Mouse (Mus musculus) neural tube, embryonic 12.5 days (tissue): Measurements from ENCODE around the gene Naa16. TPM values are rescaled to one million over a fixed set of nuclear protein-coding genes. Genes with fewer than 3 reads are reported as not detected.
A peak's percentile ranks its signal among the peaks of the same experiment; 100 is the strongest.

ENCODE experiments used
- ATAC-seq: fragments of 200-750 bp; cut with Nextera tagmentation; 2 replicates; pipeline ENCODE4 v1.8.0; 2017; ENCODE audit warnings: low read depth, mild to moderate bottlenecking, moderate TSS enrichment, moderate library complexity; ENCODE audit not compliant: low FRiP score
- H3K27ac ChIP-seq: fragments of 300-500 bp; sonication (generic); 2 replicates; pipeline ENCODE4 v1.5.1; 2016
- H3K27me3 ChIP-seq: fragments of 300-500 bp; sonication (generic); replicated peaks from 2 replicates; pipeline ENCODE4 v1.6.1; 2016; ENCODE audit warnings: mild to moderate bottlenecking
- H3K36me3 ChIP-seq: fragments of 300-500 bp; sonication (generic); 2 replicates; pipeline ENCODE4 v1.6.1; 2016; ENCODE audit warnings: mild to moderate bottlenecking
- H3K4me1 ChIP-seq: fragments of 300-500 bp; sonication (generic); 2 replicates; pipeline ENCODE4 v1.6.1; 2016
- H3K4me2 ChIP-seq: fragments of 300-500 bp; sonication (generic); replicated peaks from 2 replicates; pipeline ENCODE4 v1.6.1; 2016; ENCODE audit warnings: mild to moderate bottlenecking
- H3K4me3 ChIP-seq: fragments of 300-500 bp; sonication (generic); 2 replicates; pipeline ENCODE4 v1.5.1; 2016
- H3K9ac ChIP-seq: fragments of 300-500 bp; sonication (generic); 2 replicates; pipeline ENCODE4 v1.6.1; 2016; ENCODE audit warnings: mild to moderate bottlenecking
- H3K9me3 ChIP-seq: fragments of 300-500 bp; sonication (generic); 2 replicates; pipeline ENCODE4 v1.6.1; 2016; ENCODE audit warnings: mild to moderate bottlenecking
- WGBS: fragments of 180-500 bp; shearing (Covaris S2); methylation state at CpG from one replicate; pipeline ENCODE4 v1.1.7; 2016; 5-methylcytosine and 5-hydroxymethylcytosine counted together
- polyA plus RNA-seq: library from polyadenylated mRNA; unstranded; fragments of >200 nt; fragmentation: Nextera tagmentation; extraction: Ambion mirVana; gene quantifications from 2 replicates; pipeline ENCODE4 v1.2.1, GENCODE M21; 2016

Naa16 gene
- polyA plus RNA-seq, 1 experiment from 2014 or later = 31.6 TPM

DNA sequence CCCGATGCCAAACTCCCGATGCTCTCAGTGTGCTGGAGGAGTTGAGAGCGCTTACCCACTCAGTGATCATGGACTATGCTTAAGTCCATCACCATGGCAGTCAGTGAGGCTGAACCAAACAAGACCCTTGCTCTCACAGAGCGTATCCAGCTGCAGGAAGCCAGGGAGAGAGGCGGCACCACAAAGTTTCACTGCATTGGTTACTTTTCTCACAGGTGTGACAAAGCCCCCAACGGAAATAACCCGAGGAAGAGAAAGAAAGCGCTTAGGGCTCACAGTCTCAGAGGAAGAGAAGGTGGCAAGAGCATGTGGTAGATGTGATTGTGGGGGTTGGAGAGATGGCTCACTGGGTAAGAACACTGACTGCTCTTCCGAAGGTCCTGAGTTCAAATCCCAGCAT is 110.1 kb downstream of the Naa16 start:
- H3K9ac ChIP-seq = no peak overlapping the region
- WGBS = 88% methylated on average over 9 of the region's 9 CpGs
- H3K4me3 ChIP-seq = no peak overlapping the region
- ATAC-seq = no peak
- H3K4me2 ChIP-seq = no peak overlapping the region
- H3K27me3 ChIP-seq = no peaks in the 10 kb centered on the region
- H3K4me1 ChIP-seq = no peaks in the 10 kb centered on the region; the same call in 1 of the 2 replicates
- no peaks in the 10 kb centered on the region for H3K9me3 ChIP-seq
- no peaks in the 10 kb centered on the region for H3K36me3 ChIP-seq
- H3K27ac ChIP-seq = no peak overlapping the region

DNA sequence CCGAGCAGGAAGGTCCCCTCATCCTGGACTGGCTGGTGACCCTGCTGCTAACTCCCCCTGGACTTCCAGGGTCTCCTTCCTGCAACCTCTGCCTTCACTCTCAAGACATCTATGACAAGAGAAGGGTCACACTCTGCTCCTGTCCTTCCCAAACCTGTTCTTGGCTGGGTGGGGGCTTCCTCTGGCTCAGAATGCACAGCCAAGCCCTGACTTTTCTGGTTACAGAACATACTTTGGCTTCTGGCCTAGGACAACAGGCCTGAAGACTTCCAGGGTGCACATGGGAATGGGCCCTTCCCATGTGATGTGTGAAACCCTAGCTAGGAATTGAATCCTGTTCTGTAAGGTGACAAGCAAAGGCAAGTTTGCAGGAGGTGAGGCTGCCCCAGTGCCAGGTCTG is 111.1 kb downstream of the Naa16 start:
- Histone ChIP-seq H3K4me2 (no peak overlapping the region), H3K27ac (no peak overlapping the region), H3K4me3 (no peak overlapping the region), H3K36me3 (no peaks in the 10 kb centered on the region), H3K27me3 (no peaks in the 10 kb centered on the region), H3K9me3 (no peaks in the 10 kb centered on the region), H3K9ac (no peak overlapping the region), H3K4me1 (no peaks in the 10 kb centered on the region; the same call in 1 of the 2 replicates)
- ATAC-seq = no peak
- WGBS = 68% methylated on average over 1 of the region's 1 CpGs

DNA sequence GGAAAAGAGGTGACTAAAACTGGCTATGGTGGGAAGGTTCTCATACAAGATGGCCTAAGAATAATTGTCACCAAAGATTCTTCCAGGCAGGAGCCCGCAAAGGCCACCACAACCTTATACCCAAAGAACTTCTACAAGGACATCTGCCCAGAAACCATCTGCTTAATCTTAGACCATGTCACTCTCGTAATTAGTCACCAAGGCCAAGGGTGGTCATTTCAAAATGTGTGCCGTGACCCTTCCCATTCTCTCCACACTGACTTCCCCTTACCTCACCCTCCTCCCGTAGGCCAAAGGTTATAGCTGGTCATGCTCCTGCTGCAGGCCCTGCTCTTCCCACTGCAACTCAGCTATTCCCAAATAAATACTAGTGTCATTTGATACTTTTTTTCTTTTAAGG is 111.7 kb downstream of the Naa16 start:
- WGBS = 82% methylated on average over 4 of the region's 4 CpGs

DNA sequence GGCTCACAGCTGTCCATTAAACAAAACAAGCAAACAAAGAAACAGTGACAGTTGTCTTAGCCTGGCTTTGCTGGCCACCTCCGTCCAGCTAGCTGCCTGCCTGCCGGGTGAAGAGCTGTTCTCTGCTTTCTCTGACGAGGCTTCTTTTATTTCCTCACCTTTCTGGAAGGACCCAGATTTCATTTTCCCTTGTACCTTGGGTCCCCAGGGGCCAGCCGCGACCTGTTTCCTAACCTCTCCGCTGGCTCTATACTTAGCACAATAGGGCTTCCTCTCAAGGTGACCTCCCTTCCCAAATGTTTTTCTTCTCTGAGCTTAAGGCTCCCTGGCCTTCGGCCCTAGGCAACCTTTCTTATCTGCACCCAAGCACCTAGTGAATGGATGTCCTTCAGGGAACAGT is 112.7 kb downstream of the Naa16 start:
- Histone ChIP-seq H3K9ac (no peak overlapping the region), H3K4me3 (no peak overlapping the region), H3K36me3 (no peaks in the 10 kb centered on the region), H3K27me3 (no peaks in the 10 kb centered on the region), H3K27ac (no peak overlapping the region), H3K4me2 (no peak overlapping the region), H3K4me1 (peaks cover 5% of the 10 kb centered on the region; the same call in 1 of the 2 replicates), H3K9me3 (no peaks in the 10 kb centered on the region)
- WGBS = 51% methylated on average over 7 of the region's 7 CpGs
- no peak for ATAC-seq

More for the DNA sequence above, 111.7 kb downstream of the Naa16 start:
- no peak for ATAC-seq
- no peak overlapping the region for H3K4me3 ChIP-seq
- no peak overlapping the region for H3K4me2 ChIP-seq
- H3K36me3 ChIP-seq = no peaks in the 10 kb centered on the region
- no peak overlapping the region for H3K9ac ChIP-seq
- no peak overlapping the region for H3K27ac ChIP-seq
- H3K27me3 ChIP-seq = no peaks in the 10 kb centered on the region
- H3K9me3 ChIP-seq = no peaks in the 10 kb centered on the region
- H3K4me1 ChIP-seq = peaks cover under 1% of the 10 kb centered on the region; the same call in 1 of the 2 replicates

DNA sequence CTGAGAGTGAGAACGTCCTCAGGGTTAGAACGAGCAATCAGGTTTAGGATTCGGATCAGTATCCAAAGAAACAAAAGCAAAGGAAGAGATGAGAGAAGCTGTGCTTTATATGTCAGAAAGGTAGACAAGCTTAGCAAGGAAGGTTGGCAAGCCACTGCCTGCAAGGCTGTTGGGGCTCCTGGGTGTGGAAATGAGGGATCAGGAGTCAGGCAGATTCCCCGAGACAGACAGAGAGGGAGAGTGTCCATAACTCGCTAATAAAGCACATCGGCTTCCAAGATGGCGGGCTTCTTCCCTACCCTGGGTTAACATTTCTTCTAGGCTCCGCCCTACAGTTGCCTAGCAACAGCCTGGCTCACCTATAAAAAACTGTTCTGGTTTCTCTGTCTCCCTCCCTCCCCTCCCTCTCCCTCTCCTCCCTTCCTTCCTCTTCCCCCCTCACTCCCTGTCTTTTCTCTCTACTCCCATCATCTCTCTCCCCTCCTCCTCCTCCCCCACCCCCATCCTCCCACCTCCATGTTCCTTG is 114.6 kb downstream of the Naa16 start:
- Histone ChIP-seq H3K9ac (no peak overlapping the region), H3K27me3 (no peaks in the 10 kb centered on the region), H3K36me3 (no peaks in the 10 kb centered on the region), H3K9me3 (no peaks in the 10 kb centered on the region), H3K27ac (no peak overlapping the region), H3K4me1 (peaks cover 5% of the 10 kb centered on the region; the same call in 1 of the 2 replicates), H3K4me2 (no peak overlapping the region), H3K4me3 (no peak overlapping the region)
- ATAC-seq = 0 out of 2 replicates have a peak, but pooled peaks have one; percentile 42
- WGBS = 80% methylated on average over 8 of the region's 8 CpGs

DNA sequence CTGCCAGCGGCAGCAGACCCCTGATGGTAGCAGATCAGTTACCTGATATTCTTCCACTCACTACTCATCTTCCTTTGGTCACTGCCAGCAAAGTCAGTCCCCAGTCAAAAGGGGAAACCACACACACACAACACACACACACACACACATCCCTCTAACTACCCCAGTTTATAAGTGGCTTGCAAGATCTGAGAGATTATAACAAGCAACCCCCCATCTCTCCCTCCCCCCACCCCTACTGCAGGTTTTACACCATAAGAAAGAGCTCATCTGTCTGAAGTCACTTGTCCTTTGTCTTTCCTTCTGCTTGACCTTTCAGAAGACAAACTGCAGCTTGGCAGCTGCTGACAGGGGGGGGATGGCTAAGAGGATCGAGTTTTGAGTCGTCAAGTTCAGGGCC is 115.1 kb downstream of the Naa16 start:
- H3K36me3 ChIP-seq = no peaks in the 10 kb centered on the region
- no peak overlapping the region for H3K9ac ChIP-seq
- H3K4me3 ChIP-seq = no peak overlapping the region
- ATAC-seq = no peak
- H3K4me2 ChIP-seq = no peak overlapping the region
- H3K9me3 ChIP-seq = no peaks in the 10 kb centered on the region
- peaks cover 5% of the 10 kb centered on the region; the same call in 1 of the 2 replicates for H3K4me1 ChIP-seq
- no peak overlapping the region for H3K27ac ChIP-seq
- 58% methylated on average over 3 of the region's 3 CpGs for WGBS
- H3K27me3 ChIP-seq = no peaks in the 10 kb centered on the region

Other genes starting within 250 kb of the Naa16 start
- not detected in 2 replicates for gene Zfp957, start 143.4 kb downstream of the Naa16 start, polyA plus RNA-seq
- 55.8 and 69.6 TPM in 2 replicates for gene Rgcc, start 89.1 kb downstream of the Naa16 start, polyA plus RNA-seq
- gene Mtrf1, start 7.0 kb upstream of the Naa16 start, polyA plus RNA-seq = 9.5 and 12.0 TPM in 2 replicates
- 17.7 and 20.5 TPM in 2 replicates for gene Kbtbd7, start 35.7 kb upstream of the Naa16 start, polyA plus RNA-seq
- 2.9 and 4.2 TPM in 2 replicates for gene Kbtbd6, start 61.1 kb upstream of the Naa16 start, polyA plus RNA-seq
- gene Elf1, start 90.4 kb upstream of the Naa16 start, polyA plus RNA-seq = 8.0 TPM in 2 replicates
- 49.4 and 53.3 TPM in 2 replicates for gene Wbp4, start 90.7 kb upstream of the Naa16 start, polyA plus RNA-seq
- 118 and 127 TPM in 2 replicates for gene Sugt1, start 196.9 kb upstream of the Naa16 start, polyA plus RNA-seq